Mouse (Mus musculus): ENCODE results near the gene Slc6a5. TPM values are rescaled to one million over a fixed set of nuclear protein-coding genes. Genes with fewer than 3 reads are reported as not detected.

The Slc6a5 gene
- polyA plus RNA-seq, 1 experiment: not detected

- H3K4me1 ChIP-seq (ENCODE audit: control insufficient read depth, insufficient read depth, low read length): peaks cover 4% of the 10 kb centered on the region; the same call in 1 of the 2 replicates
- H3K27ac ChIP-seq (ENCODE audit: insufficient read depth, low read length): peak overlapping the region; percentile 84
- no peak overlapping the region for H3K4me3 ChIP-seq (ENCODE audit: insufficient read depth, low read length)
- TF ChIP-seq POLR2A (IDR thresholded peaks at IDR 0.05; ENCODE audit: low read depth, low read length) (no peak), CTCF (IDR thresholded peaks at IDR 0.05; ENCODE audit: borderline replicate concordance, insufficient read depth, low read length) (no peak)
These were observed 22.1 kb upstream of the Slc6a5 start for GRCm38 (mm10) chr7:49887776-49888390.

DNA sequence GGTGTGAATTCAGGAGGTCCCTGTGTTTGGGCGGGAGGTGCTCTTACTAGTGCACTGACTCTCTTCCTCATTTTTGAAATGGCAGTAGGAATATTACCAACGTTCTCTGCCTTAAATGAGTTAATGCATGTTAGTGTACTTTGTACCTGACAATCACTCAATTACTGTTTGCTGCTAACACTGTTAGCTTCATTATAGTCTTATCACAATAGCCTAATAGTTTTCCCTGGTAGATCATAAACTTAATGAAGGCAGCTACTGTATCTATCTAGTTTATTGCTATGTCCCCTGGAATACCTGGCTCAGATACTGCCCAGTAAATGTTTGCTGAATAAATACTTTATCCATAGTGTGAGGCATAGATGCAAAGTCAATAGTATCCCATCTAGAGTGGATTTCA lies 15.2 kb upstream of the Slc6a5 start:
- Histone ChIP-seq H3K27ac (ENCODE audit: insufficient read depth, low read length) (no peak overlapping the region), H3K4me3 (ENCODE audit: insufficient read depth, low read length) (no peak overlapping the region), H3K4me1 (ENCODE audit: control insufficient read depth, insufficient read depth, low read length) (no peaks in the 10 kb centered on the region)
- TF ChIP-seq POLR2A (IDR thresholded peaks at IDR 0.05; ENCODE audit: low read depth, low read length) (no peak), CTCF (IDR thresholded peaks at IDR 0.05; ENCODE audit: borderline replicate concordance, insufficient read depth, low read length) (no peak)

GRCm38 (mm10) chr7:49895296-49895695 lies 14.7 kb upstream of the Slc6a5 start:
- H3K27ac ChIP-seq (ENCODE audit: insufficient read depth, low read length): no peak overlapping the region
- H3K4me1 ChIP-seq (ENCODE audit: control insufficient read depth, insufficient read depth, low read length): no peaks in the 10 kb centered on the region
- TF ChIP-seq POLR2A (IDR thresholded peaks at IDR 0.05; ENCODE audit: low read depth, low read length) (no peak), CTCF (IDR thresholded peaks at IDR 0.05; ENCODE audit: borderline replicate concordance, insufficient read depth, low read length) (no peak)
- no peak overlapping the region for H3K4me3 ChIP-seq (ENCODE audit: insufficient read depth, low read length)

DNA sequence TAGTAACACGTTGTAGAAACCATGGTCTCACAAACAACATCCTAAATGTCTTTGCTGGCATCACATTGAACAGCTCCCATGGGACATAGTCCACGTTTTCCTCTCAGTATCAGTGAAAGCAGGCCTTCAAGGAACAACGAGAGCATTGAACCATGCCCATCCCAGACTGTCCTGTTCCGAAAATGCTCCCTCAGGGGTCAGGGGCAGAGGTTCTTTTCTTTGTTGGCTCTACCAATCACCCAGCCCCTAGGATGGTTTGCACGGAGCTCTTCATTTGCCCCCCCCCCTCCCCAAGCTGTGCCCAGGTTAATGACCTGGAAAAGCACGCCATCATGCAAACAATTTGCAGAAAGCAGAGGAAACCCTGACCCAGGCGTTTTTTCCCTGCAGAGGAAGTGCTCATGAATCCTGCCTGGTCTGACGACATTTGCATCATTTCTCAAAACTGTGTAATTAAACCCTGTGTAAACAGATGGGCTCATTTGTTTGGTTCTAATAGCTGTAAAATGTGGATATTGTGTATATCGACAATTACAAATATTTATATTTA lies 7.9 kb upstream of the Slc6a5 start:
- Histone ChIP-seq H3K4me1 (ENCODE audit: control insufficient read depth, insufficient read depth, low read length) (no peaks in the 10 kb centered on the region), H3K4me3 (ENCODE audit: insufficient read depth, low read length) (no peak overlapping the region), H3K27ac (ENCODE audit: insufficient read depth, low read length) (no peak overlapping the region)
- no peak for TF ChIP-seq CTCF (IDR thresholded peaks at IDR 0.05; ENCODE audit: borderline replicate concordance, insufficient read depth, low read length)
- no peak for TF ChIP-seq POLR2A (IDR thresholded peaks at IDR 0.05; ENCODE audit: low read depth, low read length)

GRCm38 (mm10) chr7:49907191-49908171 lies 2.5 kb upstream of the Slc6a5 start:
- Histone ChIP-seq H3K4me3 (ENCODE audit: insufficient read depth, low read length) (no peak overlapping the region), H3K4me1 (ENCODE audit: control insufficient read depth, insufficient read depth, low read length) (no peaks in the 10 kb centered on the region), H3K27ac (ENCODE audit: insufficient read depth, low read length) (no peak overlapping the region)
- TF ChIP-seq CTCF (IDR thresholded peaks at IDR 0.05; ENCODE audit: borderline replicate concordance, insufficient read depth, low read length) (no peak), POLR2A (IDR thresholded peaks at IDR 0.05; ENCODE audit: low read depth, low read length) (no peak)

- TF ChIP-seq CTCF (IDR thresholded peaks at IDR 0.05; ENCODE audit: borderline replicate concordance, insufficient read depth, low read length) (no peak), POLR2A (IDR thresholded peaks at IDR 0.05; ENCODE audit: low read depth, low read length) (no peak)
These were observed 1.6 kb upstream of the Slc6a5 start for GRCm38 (mm10) chr7:49908181-49908855.

DNA sequence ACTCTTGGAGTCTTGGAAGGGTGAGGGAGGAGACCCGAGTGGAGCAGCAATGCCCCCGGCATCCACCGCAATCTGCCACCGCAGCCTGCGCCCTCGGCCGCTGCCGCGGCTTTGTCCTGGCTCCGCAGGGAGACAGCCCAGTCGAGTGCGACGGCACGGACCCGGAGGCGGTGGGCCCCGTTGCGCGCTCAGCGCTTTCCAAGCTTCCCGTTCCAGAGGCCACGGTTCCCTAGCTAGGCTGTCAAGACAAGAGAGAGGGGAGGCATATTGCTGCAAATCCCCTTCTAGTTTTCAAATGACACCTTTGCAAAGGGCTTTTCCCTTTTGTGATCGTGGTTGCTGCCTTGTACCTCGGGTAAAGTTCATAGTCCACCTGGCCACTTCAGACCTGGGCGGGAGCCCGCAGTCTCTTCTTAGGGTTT lies 945 bp upstream of the Slc6a5 start:
- H3K27ac ChIP-seq (ENCODE audit: insufficient read depth, low read length): no peak overlapping the region
- TF ChIP-seq CTCF (IDR thresholded peaks at IDR 0.05; ENCODE audit: borderline replicate concordance, insufficient read depth, low read length) (no peak), POLR2A (IDR thresholded peaks at IDR 0.05; ENCODE audit: low read depth, low read length) (no peak)
- H3K4me1 ChIP-seq (ENCODE audit: control insufficient read depth, insufficient read depth, low read length): no peaks in the 10 kb centered on the region
- no peak overlapping the region for H3K4me3 ChIP-seq (ENCODE audit: insufficient read depth, low read length)

More at GRCm38 (mm10) chr7:49908181-49908855, 1.6 kb upstream of the Slc6a5 start:
- H3K4me1 ChIP-seq (ENCODE audit: control insufficient read depth, insufficient read depth, low read length): no peaks in the 10 kb centered on the region
- H3K27ac ChIP-seq (ENCODE audit: insufficient read depth, low read length): no peak overlapping the region
- no peak overlapping the region for H3K4me3 ChIP-seq (ENCODE audit: insufficient read depth, low read length)

GRCm38 (mm10) chr7:49910361-49910760 lies 415 bp downstream of the Slc6a5 start:
- Histone ChIP-seq H3K4me3 (ENCODE audit: insufficient read depth, low read length) (no peak overlapping the region), H3K27ac (ENCODE audit: insufficient read depth, low read length) (no peak overlapping the region), H3K4me1 (ENCODE audit: control insufficient read depth, insufficient read depth, low read length) (no peaks in the 10 kb centered on the region)
- no peak for TF ChIP-seq POLR2A (IDR thresholded peaks at IDR 0.05; ENCODE audit: low read depth, low read length)
- TF ChIP-seq CTCF (IDR thresholded peaks at IDR 0.05; ENCODE audit: borderline replicate concordance, insufficient read depth, low read length): no peak

Measured in embryonic fibroblast, embryonic 13.5 days (primary cell).